Mouse (Mus musculus) heart, embryonic 14.5 days (tissue): ENCODE measurements at regions not wholly inside any gene's neighbourhood (a gene's known extent, or its start where the extent isn't known, plus 50 kb on each side); places are given as distances from the start of the nearest gene placed in this dataset.
A peak's percentile ranks its signal among the peaks of the same experiment; 100 is the strongest.

Experiments used
- ATAC-seq: fragments of 200-750 bp; cut with Nextera tagmentation; 2 replicates; pipeline ENCODE4 v1.8.0; 2017; ENCODE audit warnings: low read depth, moderate TSS enrichment; ENCODE audit not compliant: insufficient number of reproducible peaks, insufficient read depth, low FRiP score
- H3K27ac ChIP-seq, 2 experiments: fragments of 200-500 bp in 1 of 2; fragments of 300-500 bp in 1 of 2; sonication (generic) in 1 of 2; replicated peaks in 1 of 2; 2 replicates each; pipeline ENCODE4 v1.5.1; 2012 to 2014; ENCODE audit warnings: low read depth in 2 of 2, low read length in 2 of 2, control low read depth in 1 of 2, mild to moderate bottlenecking in 1 of 2, mixed read lengths in 1 of 2; ENCODE audit not compliant: control insufficient read depth in 1 of 2, insufficient read depth in 1 of 2
- H3K27me3 ChIP-seq: fragments of 300-500 bp; sonication (generic); 2 replicates; pipeline ENCODE4 v1.6.1; 2014; ENCODE audit warnings: mild to moderate bottlenecking, low read length, control low read depth; ENCODE audit not compliant: control insufficient read depth, insufficient read depth
- H3K36me3 ChIP-seq: fragments of 300-500 bp; sonication (generic); 2 replicates; pipeline ENCODE4 v1.6.1; 2014; ENCODE audit warnings: mild to moderate bottlenecking, control low read depth, low read length, mixed read lengths; ENCODE audit not compliant: control insufficient read depth, insufficient read depth
- H3K4me1 ChIP-seq, 2 experiments: fragments of 200-500 bp in 1 of 2; fragments of 300-500 bp in 1 of 2; sonication (generic) in 1 of 2; 2 replicates each; pipeline ENCODE4 v1.6.1; 2012 to 2014; ENCODE audit warnings: low read length in 2 of 2, control low read depth in 1 of 2, mixed read lengths in 1 of 2; ENCODE audit not compliant: control insufficient read depth in 2 of 2, insufficient read depth in 2 of 2
- H3K4me2 ChIP-seq: fragments of 300-500 bp; sonication (generic); 2 replicates; pipeline ENCODE4 v1.6.1; 2014; ENCODE audit warnings: mild to moderate bottlenecking, low read length
- H3K4me3 ChIP-seq, 2 experiments: fragments of 200-500 bp in 1 of 2; fragments of 300-500 bp in 1 of 2; sonication (generic) in 1 of 2; 2 replicates each; pipeline ENCODE4 v1.5.1; 2012 to 2014; ENCODE audit warnings: low read length in 2 of 2, mild to moderate bottlenecking in 2 of 2, control low read depth in 1 of 2, low read depth in 1 of 2, moderate library complexity in 1 of 2; ENCODE audit not compliant: control insufficient read depth in 1 of 2, insufficient read depth in 1 of 2
- H3K9ac ChIP-seq: fragments of 300-500 bp; sonication (generic); 2 replicates; pipeline ENCODE4 v1.6.1; 2014; ENCODE audit warnings: mild to moderate bottlenecking, low read length
- H3K9me3 ChIP-seq: fragments of 300-500 bp; sonication (generic); 2 replicates; pipeline ENCODE4 v1.6.1; 2016; ENCODE audit warnings: low read length, control low read depth; ENCODE audit not compliant: control insufficient read depth
- WGBS: fragments of 180-500 bp; shearing (Covaris S2); extraction: QIAGEN DNeasy Blood & Tissue Kit; methylation state at CpG from one replicate; pipeline ENCODE4 v1.1.7; 2014; 5-methylcytosine and 5-hydroxymethylcytosine counted together

- no peaks in the 10 kb centered on the region; the same call in 1 of the 2 replicates for H3K27me3 ChIP-seq
- peaks cover 3% of the 10 kb centered on the region; the same call in 1 of the 2 replicates for H3K9me3 ChIP-seq
- no peak overlapping the region for H3K4me3 ChIP-seq
- 53% methylated on average over 17 of the region's 17 CpGs for WGBS
- no peaks in the 10 kb centered on the region; a peak in 1 of 4 replicates for H3K4me1 ChIP-seq
- H3K36me3 ChIP-seq, result no peaks in the 10 kb centered on the region
- H3K4me2 ChIP-seq, result peak overlapping the region; percentile 2; the same call in 1 of the 2 replicates
- no peak overlapping the region for H3K9ac ChIP-seq
- no peak overlapping the region for H3K27ac ChIP-seq
- ATAC-seq, result no peak
Observed at GRCm38 (mm10) chr16:93079660-93080390, 253.9 kb upstream of the Runx1 start.

- H3K4me2 ChIP-seq, result no peak overlapping the region
- ATAC-seq, result no peak
- no peak overlapping the region for H3K27ac ChIP-seq
- no peaks in the 10 kb centered on the region for H3K36me3 ChIP-seq
- H3K9ac ChIP-seq, result no peak overlapping the region
- peaks cover 3% of the 10 kb centered on the region; the same call in 1 of the 2 replicates for H3K9me3 ChIP-seq
- no peak overlapping the region for H3K4me3 ChIP-seq
- H3K27me3 ChIP-seq, result no peaks in the 10 kb centered on the region
- 64% methylated on average over 3 of the region's 3 CpGs for WGBS
- H3K4me1 ChIP-seq, result no peaks in the 10 kb centered on the region; a peak in 1 of 4 replicates
Observed at GRCm38 (mm10) chr16:93078909-93079308, 253.0 kb upstream of the Runx1 start.

- Histone ChIP-seq H3K9me3 (peaks cover 3% of the 10 kb centered on the region; the same call in 1 of the 2 replicates), H3K4me3 (no peak overlapping the region), H3K27me3 (no peaks in the 10 kb centered on the region), H3K27ac (no peak overlapping the region), H3K4me1 (peaks cover 12 to 16% of the 10 kb centered on the region in 2 experiments), H3K9ac (no peak overlapping the region), H3K4me2 (no peak overlapping the region), H3K36me3 (no peaks in the 10 kb centered on the region)
- WGBS, result 88% methylated on average over 11 of the region's 11 CpGs
- ATAC-seq, result no peak
Observed at GRCm38 (mm10) chr16:93075488-93075887, 249.5 kb upstream of the Runx1 start.

GRCm38 (mm10) chr16:93072156-93072555 is 246.2 kb upstream of the Runx1 start:
- Histone ChIP-seq H3K4me3 (no peak overlapping the region), H3K27me3 (no peaks in the 10 kb centered on the region), H3K36me3 (no peaks in the 10 kb centered on the region), H3K4me1 (peaks cover 12 to 16% of the 10 kb centered on the region in 2 experiments), H3K4me2 (peak overlapping the region; percentile 46), H3K9ac (0 out of 2 replicates have a peak overlapping the region, but pooled peaks have one; percentile 42), H3K9me3 (no peaks in the 10 kb centered on the region), H3K27ac (peak overlapping the region; percentile 63 to 74)
- 7% methylated on average over 6 of the region's 6 CpGs for WGBS
- ATAC-seq, result peak; percentile 59

- H3K9ac ChIP-seq, result no peak overlapping the region
- peak overlapping the region; percentile 46 for H3K4me2 ChIP-seq
- no peaks in the 10 kb centered on the region for H3K9me3 ChIP-seq
- H3K27ac ChIP-seq, result peak overlapping the region; percentile 63 to 74
- WGBS, result 13% methylated on average over 6 of the region's 6 CpGs
- H3K4me3 ChIP-seq, result no peak overlapping the region
- peak; percentile 78 for ATAC-seq
- H3K4me1 ChIP-seq, result peaks cover 12 to 16% of the 10 kb centered on the region in 2 experiments
- H3K27me3 ChIP-seq, result no peaks in the 10 kb centered on the region
- no peaks in the 10 kb centered on the region for H3K36me3 ChIP-seq
Observed at GRCm38 (mm10) chr16:93071726-93072125, 245.8 kb upstream of the Runx1 start.

- no peak overlapping the region for H3K4me3 ChIP-seq
- H3K36me3 ChIP-seq, result no peaks in the 10 kb centered on the region
- 0 out of 2 replicates have a peak, but pooled peaks cover 2% of the 10 kb centered on the region for H3K27me3 ChIP-seq
- H3K4me2 ChIP-seq, result no peak overlapping the region
- peaks cover 9% of the 10 kb centered on the region in 2 experiments for H3K4me1 ChIP-seq
- ATAC-seq, result no peak
- H3K27ac ChIP-seq, result no peak overlapping the region
- WGBS, result 75% methylated on average over 2 of the region's 2 CpGs
- H3K9me3 ChIP-seq, result no peaks in the 10 kb centered on the region
- H3K9ac ChIP-seq, result no peak overlapping the region
Observed at GRCm38 (mm10) chr16:93066821-93067220, 240.9 kb upstream of the Runx1 start.

- H3K27me3 ChIP-seq, result 0 out of 2 replicates have a peak, but pooled peaks cover 3% of the 10 kb centered on the region
- H3K4me3 ChIP-seq, result no peak overlapping the region
- no peaks in the 10 kb centered on the region for H3K4me1 ChIP-seq
- 65% methylated on average over 4 of the region's 4 CpGs for WGBS
- no peaks in the 10 kb centered on the region for H3K9me3 ChIP-seq
- no peak for ATAC-seq
- H3K4me2 ChIP-seq, result no peak overlapping the region
- no peak overlapping the region for H3K27ac ChIP-seq
- no peaks in the 10 kb centered on the region for H3K36me3 ChIP-seq
- no peak overlapping the region for H3K9ac ChIP-seq
Observed at GRCm38 (mm10) chr16:93061475-93062179, 235.7 kb upstream of the Runx1 start.
